Mouse (Mus musculus): ENCODE data around the gene Smim26. TPM values are rescaled to one million over a fixed set of nuclear protein-coding genes. Genes with fewer than 3 reads are reported as not detected.
"Not testable (repeated sequence)": the region's sequence is repeated elsewhere in the genome, so short reads cannot be mapped to it uniquely, and the experiment has no call there.

Gene Smim26
- 9.5 and 32.3 TPM in 2 replicates for total RNA-seq (2017)

DNA sequence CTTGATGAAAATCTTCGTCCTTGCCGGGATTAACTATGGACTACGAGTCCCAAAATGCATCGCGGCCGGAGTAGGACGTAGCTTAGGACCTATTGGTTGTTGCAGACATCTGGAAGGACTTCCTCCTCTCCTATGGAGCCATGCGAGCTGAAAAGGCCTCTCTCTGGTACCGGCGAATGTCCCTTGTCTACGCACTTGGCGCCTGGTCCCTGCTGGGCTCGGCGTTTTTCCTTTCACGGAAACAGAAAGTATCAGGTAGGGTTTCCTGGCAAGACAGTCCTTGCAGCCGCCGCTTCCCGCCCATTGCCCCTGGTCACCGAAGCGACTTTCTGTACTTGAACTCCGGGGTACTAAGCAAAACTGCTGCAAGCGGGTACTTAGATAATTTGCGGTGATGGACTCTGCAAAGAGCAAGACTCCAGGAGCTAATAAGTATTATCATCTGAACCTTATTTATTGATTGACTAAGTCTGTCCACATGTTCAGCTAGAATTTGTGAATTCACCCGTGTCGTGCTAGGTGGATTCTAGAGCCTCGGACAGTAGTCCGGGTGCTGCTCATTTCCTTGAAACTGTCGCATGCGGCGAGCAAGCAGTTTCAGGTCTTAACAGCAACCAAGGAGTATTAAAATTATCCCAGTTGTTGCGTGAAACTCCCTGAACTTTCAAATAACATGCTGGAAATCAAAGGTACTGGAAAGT is at the start of gene Smim26:
Gene Smim26, plus strand, starts transcription at position 104 of the 701 bp plus-strand sequence.
- peak; percentile 99 to 100 for ATAC-seq (replicated peaks in 1 of 2; ENCODE audit: insufficient read depth in 1 of 2, low FRiP score in 2 of 2, low TSS enrichment in 1 of 2, low read depth in 1 of 2, poor library complexity in 2 of 2, severe bottlenecking in 2 of 2)

DNA sequence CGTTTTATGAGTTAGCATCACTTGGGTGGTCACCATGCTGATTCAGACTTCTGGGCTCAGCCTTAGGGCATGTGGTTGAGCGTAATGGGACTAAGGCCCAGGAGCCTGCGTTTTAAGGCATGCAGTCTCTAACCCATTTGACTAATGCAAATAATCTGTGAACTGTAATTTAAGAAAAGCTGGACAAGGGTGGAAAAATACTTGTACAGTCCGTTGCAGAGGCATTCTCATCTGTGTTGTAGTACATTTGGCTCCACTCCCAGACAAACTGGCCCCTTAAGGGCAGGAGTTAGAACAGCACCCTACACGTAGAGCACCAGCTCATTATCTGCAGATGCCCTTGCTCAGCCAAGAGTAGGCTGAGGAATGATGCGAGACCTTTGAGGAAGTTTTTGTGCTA is 49.2 kb upstream of the Smim26 start:
- no peak for ATAC-seq (replicated peaks in 1 of 2; ENCODE audit: insufficient read depth in 1 of 2, low FRiP score in 2 of 2, low TSS enrichment in 1 of 2, low read depth in 1 of 2, poor library complexity in 2 of 2, severe bottlenecking in 2 of 2)

DNA sequence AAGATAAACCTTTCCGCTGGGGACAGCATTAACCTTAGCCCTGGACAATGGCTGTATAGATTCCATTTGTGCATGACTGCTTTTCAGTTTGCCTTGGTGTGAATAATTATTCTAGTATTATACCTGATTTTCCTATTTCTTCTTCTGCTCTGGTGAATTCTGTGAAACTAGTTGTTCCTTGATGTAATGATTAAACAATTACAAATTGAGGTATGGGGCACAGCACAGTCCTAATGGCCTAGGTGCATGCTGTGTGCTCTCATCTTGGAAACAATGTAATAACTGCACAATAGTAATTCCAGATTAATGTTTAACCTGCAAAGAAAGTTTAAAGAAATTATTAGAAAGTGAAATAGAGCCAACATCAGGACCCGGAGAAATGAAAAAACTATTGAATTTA is 48.8 kb upstream of the Smim26 start:
- no peak for ATAC-seq (replicated peaks in 1 of 2; ENCODE audit: insufficient read depth in 1 of 2, low FRiP score in 2 of 2, low TSS enrichment in 1 of 2, low read depth in 1 of 2, poor library complexity in 2 of 2, severe bottlenecking in 2 of 2)

DNA sequence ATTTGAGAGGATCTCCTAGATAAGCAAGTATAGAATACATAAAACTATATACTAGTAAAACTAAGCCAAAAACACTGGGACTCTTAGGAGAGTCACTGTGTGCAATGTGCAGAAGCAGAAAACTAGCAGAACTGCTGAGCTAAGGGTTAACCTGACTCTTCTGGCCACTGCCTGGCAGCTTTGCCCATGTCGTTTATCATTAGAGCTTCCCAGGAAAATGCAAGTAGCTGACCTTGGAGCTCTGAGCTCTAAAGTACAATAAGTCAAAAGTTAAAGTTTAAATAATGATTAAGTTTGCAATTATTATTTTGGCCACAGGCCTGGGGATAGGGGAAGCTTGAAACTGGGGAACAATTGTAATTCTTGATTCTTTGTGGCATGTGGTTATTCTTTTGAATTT is 48.4 kb upstream of the Smim26 start:
- ATAC-seq (replicated peaks in 1 of 2; ENCODE audit: insufficient read depth in 1 of 2, low FRiP score in 2 of 2, low TSS enrichment in 1 of 2, low read depth in 1 of 2, poor library complexity in 2 of 2, severe bottlenecking in 2 of 2) = no peak

DNA sequence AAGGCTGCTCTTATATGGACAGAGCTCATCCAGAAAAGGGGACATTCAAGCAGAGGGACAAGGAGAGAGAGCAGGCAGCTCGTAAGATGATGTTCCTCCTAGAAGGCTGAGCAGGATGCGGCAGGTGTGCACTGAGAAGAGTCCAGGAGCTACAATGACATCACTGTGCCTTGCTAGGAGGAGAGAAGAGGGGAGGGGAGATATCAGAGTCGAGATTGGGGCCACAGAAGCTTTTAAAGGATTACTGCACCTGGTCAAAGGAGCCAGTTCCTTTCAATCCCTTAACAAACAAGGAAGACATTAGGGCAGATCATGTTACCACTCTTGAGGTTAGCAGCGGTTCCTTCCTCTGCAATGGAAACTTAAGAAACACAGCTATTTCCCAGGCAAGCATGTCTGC is 46.3 kb upstream of the Smim26 start:
- ATAC-seq (replicated peaks in 1 of 2; ENCODE audit: insufficient read depth in 1 of 2, low FRiP score in 2 of 2, low TSS enrichment in 1 of 2, low read depth in 1 of 2, poor library complexity in 2 of 2, severe bottlenecking in 2 of 2) = no peak

DNA sequence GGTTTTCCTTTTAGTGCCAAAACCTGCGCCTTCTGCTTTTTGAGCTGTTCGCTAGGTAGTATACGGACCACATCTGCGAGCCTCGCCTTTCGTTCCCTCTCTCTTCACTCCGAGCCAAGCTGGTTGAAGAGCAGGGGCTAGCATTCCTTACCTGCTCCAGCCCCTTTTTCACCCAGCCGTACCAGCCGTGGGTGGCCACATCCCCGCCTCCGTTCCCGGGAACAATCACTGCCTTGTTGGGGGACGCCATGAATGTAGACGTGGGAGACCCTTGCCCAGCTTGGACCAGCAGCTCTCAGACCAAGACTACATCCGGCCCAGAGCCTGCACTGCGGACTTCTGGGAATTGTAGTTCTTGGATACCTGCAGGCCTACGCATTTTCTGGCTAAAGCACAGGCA is 43.3 kb upstream of the Smim26 start, which contains the start of gene Rbbp9:
Gene Rbbp9, minus strand, starts transcription at position 341 of the 400 bp plus-strand sequence.
- peak; percentile 88 for ATAC-seq (replicated peaks in 1 of 2; ENCODE audit: insufficient read depth in 1 of 2, low FRiP score in 2 of 2, low TSS enrichment in 1 of 2, low read depth in 1 of 2, poor library complexity in 2 of 2, severe bottlenecking in 2 of 2)

DNA sequence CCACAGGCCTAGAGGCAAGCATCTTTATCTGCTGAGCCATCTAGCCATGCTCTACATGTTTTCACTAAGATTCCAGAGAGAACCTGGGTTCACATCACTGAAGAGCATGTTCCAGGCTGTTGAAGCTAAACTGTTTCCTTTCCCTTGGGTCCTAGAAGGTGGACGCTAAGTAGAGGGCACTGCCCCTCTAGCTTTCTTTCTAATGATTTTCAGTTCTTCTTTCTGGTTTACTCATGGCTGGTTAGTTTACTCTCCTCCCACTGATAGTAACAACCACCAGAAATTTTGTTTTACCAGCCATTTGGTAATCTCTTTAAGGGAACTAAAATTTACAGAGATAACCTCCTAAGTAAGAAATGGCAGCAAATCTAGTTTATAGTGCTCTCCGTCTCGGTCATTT is 39.9 kb upstream of the Smim26 start:
- no peak for ATAC-seq (replicated peaks in 1 of 2; ENCODE audit: insufficient read depth in 1 of 2, low FRiP score in 2 of 2, low TSS enrichment in 1 of 2, low read depth in 1 of 2, poor library complexity in 2 of 2, severe bottlenecking in 2 of 2)

DNA sequence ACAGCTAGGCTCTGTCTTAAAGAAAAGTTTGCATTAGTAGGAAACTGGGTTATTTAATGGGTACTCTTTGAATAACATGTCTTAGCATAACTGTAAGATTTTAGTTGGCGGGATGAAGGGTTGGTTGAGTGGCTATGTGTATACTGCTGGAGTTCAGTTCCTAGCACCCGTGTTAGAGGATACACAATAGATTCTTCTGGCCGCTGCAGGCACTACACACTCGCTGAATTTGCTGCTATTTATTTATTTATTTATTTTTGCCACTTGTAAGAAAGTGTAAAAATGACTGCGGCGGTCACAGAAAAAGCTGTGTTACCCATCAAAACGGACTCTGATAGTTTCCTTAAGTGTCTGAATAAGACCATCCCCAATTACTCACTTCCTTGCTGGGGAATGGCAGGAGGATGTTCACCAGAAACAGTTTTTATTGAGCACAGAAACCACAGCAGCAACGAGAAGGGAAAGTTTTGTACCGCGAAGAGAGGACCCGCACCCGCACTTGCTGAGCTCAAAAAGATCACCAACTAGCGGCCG is 38.5 kb upstream of the Smim26 start:
- peak; percentile 18 to 39 for ATAC-seq (replicated peaks in 1 of 2; ENCODE audit: insufficient read depth in 1 of 2, low FRiP score in 2 of 2, low TSS enrichment in 1 of 2, low read depth in 1 of 2, poor library complexity in 2 of 2, severe bottlenecking in 2 of 2)

DNA sequence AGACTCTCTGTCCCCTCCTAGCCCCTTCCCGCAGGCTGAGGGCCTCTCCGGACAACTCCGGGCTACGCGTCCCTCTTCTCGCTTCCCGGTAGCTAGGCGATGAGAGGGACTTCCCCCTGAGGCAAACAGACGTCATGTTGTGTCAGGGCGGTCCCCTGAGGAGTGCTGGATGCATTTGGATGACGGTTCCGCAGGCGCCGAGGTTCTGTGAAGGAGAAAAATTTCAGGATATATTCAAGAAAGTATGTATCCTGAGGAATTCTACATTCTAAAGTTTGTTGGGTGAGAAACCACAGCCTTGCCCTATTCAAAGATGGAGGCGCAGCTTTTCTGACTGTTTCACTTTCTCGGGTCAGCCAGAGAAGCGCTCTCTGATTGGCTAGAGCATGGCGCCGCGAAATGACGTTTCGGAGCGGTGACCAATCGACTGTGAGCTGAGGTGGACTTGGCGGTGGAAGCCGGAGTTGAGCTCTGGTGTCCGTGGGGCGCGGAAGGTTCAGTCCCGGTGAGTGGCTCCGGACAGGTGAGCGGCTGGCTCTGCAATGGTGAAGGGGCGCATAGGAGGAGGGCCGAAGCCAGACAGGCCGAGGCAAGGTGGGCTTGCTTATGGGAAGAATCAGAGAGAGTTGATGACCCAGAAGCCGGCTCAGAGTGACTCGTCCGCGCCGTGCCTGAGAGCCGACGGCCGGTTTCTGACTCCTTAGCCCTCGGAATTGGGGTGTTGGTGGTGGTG is 37.9 kb upstream of the Smim26 start, which contains the start of gene Sec23b:
Gene Sec23b, plus strand, starts transcription at position 410 of the 733 bp plus-strand sequence.
- peak; percentile 99 for ATAC-seq (replicated peaks in 1 of 2; ENCODE audit: insufficient read depth in 1 of 2, low FRiP score in 2 of 2, low TSS enrichment in 1 of 2, low read depth in 1 of 2, poor library complexity in 2 of 2, severe bottlenecking in 2 of 2)

DNA sequence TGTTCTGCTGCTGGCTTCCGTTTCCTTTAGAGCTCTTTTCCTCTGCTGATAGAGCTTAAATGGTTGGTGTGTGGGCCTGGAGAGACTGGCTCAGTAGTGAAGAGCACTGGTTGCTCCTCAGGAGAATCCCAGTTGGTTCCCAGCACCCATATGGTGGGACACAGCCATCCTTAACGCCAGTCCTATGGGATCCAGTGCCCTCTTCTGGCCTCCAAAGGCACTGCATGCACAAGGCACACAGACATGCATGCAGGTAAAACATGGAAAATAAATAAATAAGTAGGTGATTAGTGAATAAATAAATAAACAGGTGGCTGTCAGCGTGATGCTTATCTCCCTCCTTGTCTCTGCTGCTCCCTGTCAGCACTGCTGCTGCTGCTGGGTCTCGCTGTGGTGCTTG is 5.1 kb upstream of the Smim26 start:
- no peak for ATAC-seq (replicated peaks in 1 of 2; ENCODE audit: insufficient read depth in 1 of 2, low FRiP score in 2 of 2, low TSS enrichment in 1 of 2, low read depth in 1 of 2, poor library complexity in 2 of 2, severe bottlenecking in 2 of 2)

DNA sequence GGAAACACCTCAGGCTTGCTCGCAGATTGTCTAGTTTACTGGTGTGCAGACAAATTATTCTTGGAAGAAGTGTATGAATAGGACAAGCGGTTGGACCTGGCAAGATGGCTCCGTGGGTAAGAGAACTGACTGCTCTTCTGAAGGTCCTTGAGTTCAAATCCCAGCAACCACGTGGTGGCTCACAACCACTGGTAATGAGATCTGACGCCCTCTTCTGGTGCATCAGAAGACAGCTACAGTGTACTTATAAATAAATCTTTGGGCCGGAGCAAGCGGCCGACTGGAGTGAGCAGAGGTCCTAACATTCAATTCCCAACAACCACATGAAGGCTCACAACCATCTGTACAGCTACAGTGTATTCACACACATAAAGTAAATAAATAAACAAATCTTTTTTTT is 818 bp upstream of the Smim26 start:
- not testable (repeated sequence) for ATAC-seq (replicated peaks in 1 of 2; ENCODE audit: insufficient read depth in 1 of 2, low FRiP score in 2 of 2, low TSS enrichment in 1 of 2, low read depth in 1 of 2, poor library complexity in 2 of 2, severe bottlenecking in 2 of 2)

DNA sequence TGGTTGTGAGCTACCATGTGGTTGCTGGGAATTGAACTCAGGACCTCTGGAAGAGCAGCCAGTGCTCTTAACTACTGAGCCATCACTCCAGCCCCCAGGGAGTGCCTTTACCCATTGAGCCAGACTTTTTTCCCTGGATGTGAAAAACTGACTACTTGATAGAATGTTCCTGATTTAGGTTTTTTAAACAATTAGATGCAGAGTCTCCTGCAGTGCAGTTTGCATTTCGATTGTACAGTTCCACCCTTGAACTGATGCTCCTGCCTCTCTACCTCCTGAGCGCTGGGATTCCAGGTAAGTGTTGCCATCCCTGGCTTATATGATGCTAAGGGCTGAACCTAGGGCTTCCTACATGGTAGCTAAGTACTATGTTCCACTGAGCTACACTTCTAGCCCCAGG is 4.2 kb downstream of the Smim26 start:
- no peak for ATAC-seq (replicated peaks in 1 of 2; ENCODE audit: insufficient read depth in 1 of 2, low FRiP score in 2 of 2, low TSS enrichment in 1 of 2, low read depth in 1 of 2, poor library complexity in 2 of 2, severe bottlenecking in 2 of 2)

DNA sequence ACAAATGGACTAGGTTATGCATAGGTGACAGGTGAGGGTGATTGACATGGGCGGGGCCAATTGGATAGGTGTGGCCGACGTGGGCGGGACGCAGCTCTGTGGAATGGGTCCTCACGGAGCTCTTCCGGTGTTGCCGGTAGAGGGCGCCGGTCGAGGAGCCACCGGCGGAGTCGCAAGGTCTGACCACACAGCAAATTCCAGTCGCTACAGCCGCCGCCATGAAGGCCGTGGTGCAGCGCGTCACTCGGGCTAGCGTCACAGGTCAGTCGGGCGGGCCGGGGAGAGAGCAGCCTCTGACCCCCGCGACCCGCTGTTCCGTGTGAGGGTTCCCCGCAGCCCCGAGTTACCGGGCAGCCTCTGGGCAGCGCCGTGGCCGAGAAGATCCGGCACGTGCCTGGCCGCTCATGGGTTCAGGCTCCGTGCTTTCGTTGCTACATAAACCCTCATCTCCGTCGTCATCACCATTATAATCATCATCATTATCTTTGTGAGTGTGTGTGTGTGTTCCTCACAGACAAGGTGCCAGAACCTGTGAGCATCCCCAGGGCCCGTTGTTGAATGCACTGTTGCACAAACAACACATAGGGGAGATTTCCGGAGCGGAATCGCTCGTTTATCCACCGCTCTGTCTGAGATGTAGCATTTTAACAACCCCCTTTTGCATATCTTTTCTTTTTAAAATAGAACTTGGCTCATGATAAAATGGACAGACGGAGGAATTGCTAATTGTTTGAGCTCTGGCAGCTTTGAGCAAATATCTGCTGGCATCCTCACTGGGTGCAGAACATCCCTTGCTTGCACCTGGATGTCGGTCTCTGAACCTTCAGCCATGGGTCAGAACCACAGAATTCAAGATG is 6.2 kb downstream of the Smim26 start, which contains the start of gene Dtd1:
Gene Dtd1, plus strand, starts transcription at position 67 of the 857 bp plus-strand sequence.
- ATAC-seq (replicated peaks in 1 of 2; ENCODE audit: insufficient read depth in 1 of 2, low FRiP score in 2 of 2, low TSS enrichment in 1 of 2, low read depth in 1 of 2, poor library complexity in 2 of 2, severe bottlenecking in 2 of 2) = peak; percentile 98 to 99

DNA sequence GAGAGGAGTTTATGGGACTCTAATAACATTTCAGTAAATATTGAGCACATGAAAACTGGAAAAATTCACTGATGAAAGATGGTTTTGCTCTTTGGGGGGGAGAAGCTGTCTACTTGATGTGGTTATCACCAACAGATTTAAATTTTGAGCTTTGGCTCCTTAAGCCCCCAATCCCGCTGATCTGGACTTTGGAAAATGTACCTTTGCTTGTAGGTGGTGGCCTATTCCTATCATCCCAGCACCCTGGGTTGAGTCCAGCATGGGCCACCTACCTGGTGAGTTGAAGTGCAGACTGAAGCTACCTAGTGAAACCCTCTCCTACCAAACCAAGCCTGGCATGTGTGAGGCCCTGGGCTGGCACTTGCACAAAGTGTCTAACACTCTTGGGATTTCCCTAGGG is 7.7 kb downstream of the Smim26 start:
- no peak for ATAC-seq (replicated peaks in 1 of 2; ENCODE audit: insufficient read depth in 1 of 2, low FRiP score in 2 of 2, low TSS enrichment in 1 of 2, low read depth in 1 of 2, poor library complexity in 2 of 2, severe bottlenecking in 2 of 2)

DNA sequence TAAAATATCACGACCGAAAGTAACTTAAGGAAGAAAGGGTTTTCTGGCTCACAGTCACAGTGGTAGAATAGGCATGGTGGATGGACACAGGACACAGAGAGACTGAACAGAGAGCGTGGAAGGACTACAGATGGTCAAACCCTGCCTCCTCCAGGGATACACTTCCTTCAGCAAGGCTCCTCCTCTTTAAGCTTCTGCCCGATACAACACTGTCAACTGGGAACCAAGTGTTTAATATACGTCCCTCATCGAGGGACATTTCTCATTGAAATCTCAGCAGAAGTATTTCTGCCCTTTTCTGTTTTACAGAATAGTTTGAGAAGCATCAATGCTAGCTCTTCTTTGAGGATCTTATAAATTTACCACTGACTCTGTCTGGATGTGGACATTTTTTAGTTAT is 20.1 kb downstream of the Smim26 start:
- no peak for ATAC-seq (replicated peaks in 1 of 2; ENCODE audit: insufficient read depth in 1 of 2, low FRiP score in 2 of 2, low TSS enrichment in 1 of 2, low read depth in 1 of 2, poor library complexity in 2 of 2, severe bottlenecking in 2 of 2)

DNA sequence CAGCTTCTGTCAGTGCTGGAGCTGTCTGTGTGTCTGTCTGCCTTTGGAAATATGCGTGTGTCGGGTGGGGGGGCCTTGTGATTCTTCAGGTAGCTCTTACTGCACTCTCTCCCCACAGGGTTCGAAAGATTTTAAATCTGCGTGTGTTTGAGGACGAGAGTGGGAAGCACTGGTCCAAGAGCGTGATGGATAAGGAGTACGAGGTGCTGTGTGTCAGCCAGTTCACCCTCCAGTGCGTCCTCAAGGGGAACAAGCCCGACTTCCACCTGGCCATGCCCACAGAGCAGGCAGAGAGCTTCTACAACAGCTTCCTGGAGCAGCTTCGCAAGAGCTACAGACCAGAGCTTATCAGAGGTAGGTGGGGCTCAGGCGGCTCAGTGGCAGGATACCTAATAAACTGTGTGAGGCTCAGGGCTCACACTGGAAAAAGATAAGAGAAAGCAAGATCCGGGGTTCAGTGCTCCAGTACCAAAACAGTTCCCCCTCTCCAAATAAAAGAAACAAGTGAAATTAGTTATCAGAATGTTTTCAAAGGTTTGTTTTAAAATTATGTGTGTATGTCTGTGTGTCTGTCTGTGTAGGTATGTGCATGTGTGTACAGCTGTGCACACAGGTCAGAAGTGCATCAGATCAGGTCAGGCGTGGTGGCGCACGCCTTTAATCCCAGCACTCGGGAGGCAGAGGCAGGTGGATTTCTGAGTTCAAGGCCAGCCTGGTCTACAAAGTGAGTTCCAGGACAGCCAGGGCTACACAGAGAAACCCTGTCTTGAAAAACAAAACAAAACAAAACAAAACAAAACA is 23.4 kb downstream of the Smim26 start:
- ATAC-seq (replicated peaks in 1 of 2; ENCODE audit: insufficient read depth in 1 of 2, low FRiP score in 2 of 2, low TSS enrichment in 1 of 2, low read depth in 1 of 2, poor library complexity in 2 of 2, severe bottlenecking in 2 of 2) = no peak

DNA sequence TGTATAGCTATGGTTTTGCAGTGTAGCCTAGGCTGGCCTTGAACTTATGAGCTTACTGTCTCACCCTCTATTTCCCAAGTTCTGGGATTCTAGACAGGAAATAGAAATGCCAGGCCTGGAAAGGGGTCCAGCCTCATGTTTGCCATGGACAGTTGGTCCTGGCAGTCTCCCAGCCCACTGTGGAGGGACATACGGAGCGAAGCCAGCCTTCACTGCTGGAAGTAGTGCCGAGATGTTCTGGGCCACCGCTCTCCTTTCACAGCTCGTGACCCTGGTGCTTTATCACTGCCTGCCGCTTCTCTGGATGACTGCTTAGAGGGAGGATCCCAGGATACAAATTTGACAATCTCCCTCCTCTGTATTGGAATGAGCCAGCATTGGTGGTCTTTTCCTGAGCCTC is 27.6 kb downstream of the Smim26 start:
- ATAC-seq (replicated peaks in 1 of 2; ENCODE audit: insufficient read depth in 1 of 2, low FRiP score in 2 of 2, low TSS enrichment in 1 of 2, low read depth in 1 of 2, poor library complexity in 2 of 2, severe bottlenecking in 2 of 2) = no peak

Data from hematopoietic stem cell, adult 5-6 weeks (primary cell).